Mouse (Mus musculus): ENCODE results near the gene Stxbp4. TPM values are rescaled to one million over a fixed set of nuclear protein-coding genes. Genes with fewer than 3 reads are reported as not detected.
A peak's percentile ranks its signal among the peaks of the same experiment; 100 is the strongest.

Stxbp4 gene
- total RNA-seq, 2 experiments from 2014 or later: 2.7 to 7.4 TPM

DNA sequence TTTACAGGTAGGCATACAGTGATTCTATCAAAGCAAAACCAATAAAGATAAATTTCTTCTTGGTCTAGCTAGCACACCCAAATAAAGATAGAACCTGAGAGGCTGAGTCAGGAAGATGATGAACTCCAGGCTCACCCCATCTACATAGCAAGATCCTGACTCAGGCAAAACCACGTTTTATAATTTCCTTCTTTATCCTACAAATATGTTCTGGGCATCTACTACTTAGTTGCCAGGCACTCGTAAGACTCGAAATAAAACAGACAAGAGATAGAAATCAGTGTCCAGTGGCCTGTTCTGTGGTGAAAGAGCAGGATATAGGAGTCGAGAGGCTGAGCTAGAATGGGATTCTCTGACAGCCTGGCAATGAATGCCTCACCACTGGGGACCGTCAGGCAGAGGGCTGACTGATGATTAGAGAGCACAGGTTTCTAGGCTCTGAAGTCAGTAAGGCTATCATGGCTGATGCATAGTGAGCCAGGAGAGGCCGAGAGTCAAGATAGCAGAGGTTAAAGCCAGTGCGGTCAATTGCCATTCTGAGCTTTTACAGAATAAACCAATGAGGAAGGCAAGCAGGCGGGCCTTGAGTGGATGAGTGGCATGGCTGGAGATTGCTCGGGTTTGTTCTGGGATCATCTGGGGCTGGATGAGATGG is 12.5 kb upstream of the Stxbp4 start:
- no peak for ATAC-seq (replicated peaks; ENCODE audit: poor library complexity)

DNA sequence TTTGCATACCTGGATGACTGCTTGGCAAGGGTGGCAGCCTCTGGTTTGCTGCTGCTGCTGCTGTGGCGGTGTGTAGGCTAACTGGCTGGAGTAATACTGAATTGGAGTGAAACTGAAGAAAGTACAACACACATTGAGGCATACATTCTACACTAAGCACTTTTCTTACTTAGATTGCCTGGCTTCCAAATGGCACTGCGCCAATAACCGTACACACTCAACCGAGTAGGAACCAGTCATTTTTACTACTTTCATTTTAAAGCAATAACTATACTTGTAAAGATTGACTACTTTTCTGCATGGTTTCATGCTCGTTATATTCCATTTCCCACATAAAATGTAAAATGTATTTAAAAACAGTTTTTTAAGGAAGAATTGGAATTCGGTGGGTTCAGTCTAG is 11.9 kb upstream of the Stxbp4 start:
- no peak for ATAC-seq (replicated peaks; ENCODE audit: poor library complexity)

DNA sequence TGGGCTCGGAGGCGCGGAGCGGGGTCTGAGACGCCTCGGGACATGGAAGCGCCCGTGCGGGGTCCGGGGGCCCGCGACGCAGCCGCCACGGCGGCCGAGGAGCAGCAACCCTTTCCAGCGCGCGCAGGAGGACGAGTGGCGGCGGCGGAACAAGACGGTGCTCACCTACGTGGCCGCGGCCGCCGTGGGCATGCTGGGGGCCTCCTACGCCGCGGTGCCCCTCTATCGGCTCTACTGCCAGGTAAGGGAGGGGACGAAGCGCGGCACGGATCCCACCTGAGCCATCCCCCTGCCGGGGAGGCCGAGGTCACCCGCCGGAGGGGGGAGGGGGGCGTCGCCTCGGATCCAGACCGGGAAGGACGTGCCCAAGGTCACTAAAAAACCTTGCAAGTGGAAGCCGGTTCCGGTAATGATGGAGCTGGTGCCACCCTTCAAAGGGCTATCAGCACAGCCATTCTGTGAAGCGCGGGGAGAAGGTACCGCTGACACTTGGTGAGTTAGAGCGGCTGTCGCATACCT is 487 bp upstream of the Stxbp4 start:
- peak; percentile 25 for ATAC-seq (replicated peaks; ENCODE audit: poor library complexity)

DNA sequence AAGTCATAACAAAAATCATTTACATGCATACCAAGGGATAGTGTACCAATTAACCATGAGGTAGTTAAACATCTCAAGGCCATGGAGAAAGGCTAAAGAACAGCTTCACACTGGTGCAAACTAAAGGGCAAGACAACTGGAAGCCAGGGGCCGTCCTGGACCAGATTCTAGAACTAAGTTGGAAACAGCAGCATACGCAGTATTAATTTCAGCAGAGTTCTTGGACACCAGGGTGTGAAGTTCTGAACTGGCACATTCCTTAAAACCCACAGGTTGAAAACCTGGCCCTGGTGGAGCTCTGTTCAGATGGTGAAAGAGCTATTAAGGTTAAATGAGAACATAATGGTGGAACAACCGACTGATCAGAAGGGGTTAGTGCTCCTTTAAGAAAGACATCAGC is 3.2 kb downstream of the Stxbp4 start:
- no peak for ATAC-seq (replicated peaks; ENCODE audit: poor library complexity)

DNA sequence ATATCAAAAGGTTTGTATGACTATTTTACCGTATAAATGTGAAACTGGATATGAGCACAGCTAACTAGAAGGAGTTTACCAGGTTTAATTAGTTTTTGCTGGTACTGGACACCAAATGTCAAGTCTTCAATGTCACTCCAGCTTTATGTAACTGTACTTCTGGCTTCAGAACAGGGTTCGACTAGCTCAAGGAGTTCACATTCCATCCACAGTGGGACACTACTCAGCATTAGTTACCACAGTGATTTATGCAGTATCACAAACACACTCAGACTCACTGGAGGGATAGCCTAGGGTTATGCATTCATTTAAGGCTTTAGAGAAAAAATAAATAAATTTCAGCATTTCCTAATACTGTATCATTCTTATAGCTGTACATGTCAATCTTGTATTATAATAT is 5.4 kb downstream of the Stxbp4 start:
- ATAC-seq (replicated peaks; ENCODE audit: poor library complexity): no peak

DNA sequence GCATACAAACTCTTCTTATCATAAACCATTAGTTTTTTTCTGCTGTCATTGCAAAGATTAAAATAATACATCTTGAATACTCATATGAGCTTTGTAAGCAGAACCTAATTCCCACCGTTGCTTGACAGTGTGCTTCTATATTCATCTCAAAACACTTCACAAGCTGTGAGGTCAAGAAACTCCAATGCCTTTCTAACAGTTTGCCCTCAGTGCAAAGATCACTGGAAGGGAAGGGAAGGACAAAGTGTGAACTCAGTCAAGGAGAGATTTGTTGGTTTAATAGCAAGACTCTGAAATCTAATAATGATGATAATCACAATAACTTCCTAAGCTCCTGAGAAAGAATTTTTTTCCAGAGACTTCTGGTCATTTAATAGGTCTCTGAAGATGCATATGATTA is 10.1 kb downstream of the Stxbp4 start:
- no peak for ATAC-seq (replicated peaks; ENCODE audit: poor library complexity)

DNA sequence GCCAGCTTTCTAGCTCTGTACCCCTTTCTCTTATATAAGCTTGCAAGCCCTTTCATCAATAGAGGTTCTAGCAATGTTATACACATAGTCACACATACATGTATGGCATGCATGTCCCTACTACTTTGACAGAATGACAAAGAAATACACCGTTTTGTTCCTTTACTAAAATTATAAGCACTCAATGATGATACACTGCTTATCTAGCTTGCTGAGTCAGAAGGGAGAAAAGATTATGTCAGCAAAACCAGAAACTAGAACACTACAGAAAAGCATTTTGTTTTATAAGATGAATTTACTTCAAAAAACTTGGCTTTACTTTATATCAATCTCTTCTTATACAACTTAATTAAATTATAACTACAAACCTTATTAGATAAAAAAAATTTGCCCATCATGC is 12.7 kb downstream of the Stxbp4 start:
- no peak for ATAC-seq (replicated peaks; ENCODE audit: poor library complexity)

DNA sequence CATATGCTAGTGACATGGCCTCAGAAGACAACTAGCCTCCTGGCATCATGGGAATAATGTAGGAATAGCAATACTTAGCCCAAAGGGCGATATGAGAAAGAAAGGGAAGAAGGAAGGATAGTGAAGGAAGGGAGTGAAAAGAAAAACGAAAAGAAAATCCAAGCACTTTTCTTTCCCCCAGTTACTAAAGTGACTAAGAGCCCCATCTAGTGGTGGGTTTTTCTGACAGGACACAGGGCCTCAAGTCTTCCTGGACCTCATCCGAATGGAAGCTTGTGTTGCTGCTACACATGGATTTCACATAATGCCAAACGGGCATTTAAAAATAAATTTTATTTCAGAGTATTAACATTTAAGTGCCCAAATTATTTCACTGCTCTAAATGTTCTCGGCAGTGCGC is 14.4 kb downstream of the Stxbp4 start:
- peak; percentile 78 for ATAC-seq (replicated peaks; ENCODE audit: poor library complexity)

DNA sequence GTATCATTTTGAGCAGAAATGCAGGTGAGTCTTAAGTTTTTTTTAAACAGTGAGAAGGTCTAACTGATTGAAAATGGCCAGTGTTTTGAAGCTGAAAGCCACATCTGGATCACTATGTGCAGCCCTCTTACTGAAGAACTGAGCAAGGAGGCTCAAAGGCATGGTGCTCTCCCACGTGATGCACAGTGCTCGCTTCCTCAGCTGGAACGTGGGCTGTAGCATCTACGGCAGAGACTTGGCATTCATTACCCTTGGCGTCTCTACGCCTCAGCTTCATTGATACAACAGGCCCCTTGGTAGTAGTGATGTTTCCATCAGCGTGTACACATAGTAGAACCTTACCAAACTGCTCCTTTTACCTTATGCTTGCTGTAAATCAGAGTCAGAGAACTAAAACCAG is 15.4 kb downstream of the Stxbp4 start:
- no peak for ATAC-seq (replicated peaks; ENCODE audit: poor library complexity)

DNA sequence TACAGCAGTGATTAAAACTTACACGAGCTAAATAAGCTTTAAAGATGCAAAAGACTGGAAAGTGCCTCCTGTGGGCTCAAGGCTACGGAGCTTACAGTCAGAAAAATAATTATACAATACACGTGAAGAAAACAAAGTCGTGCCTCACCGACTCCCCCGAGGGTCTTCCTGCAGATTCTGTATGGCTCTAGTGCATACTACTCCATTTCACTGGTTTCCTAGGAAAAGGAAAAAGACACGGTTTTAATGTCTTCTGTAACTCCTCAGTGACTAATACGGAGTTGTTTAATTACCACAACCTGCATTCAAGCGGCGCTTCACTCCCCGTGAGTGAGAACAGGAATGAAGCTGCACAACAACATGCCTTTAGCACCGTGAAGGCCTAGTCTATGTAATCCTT is 15.8 kb downstream of the Stxbp4 start:
- ATAC-seq (replicated peaks; ENCODE audit: poor library complexity): no peak

DNA sequence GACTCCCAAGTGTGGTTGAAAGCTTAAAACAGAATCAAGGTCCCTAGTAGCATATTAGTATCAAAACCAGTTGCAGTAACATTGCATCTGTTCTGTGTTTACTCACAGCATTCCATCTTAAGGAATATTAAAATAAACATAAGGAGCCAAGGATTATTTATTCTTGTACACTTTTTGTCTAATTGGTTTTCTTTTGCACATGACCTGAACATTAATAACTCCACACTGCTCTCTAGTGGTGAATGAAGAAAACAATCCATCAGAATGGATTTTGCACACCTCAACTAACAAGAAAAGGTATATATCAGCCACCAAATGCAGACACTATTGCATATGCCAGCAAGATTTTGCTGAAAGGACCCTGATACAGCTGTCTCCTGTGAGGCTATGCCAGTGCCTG is 21.5 kb downstream of the Stxbp4 start:
- ATAC-seq (replicated peaks; ENCODE audit: poor library complexity): peak; percentile 90

DNA sequence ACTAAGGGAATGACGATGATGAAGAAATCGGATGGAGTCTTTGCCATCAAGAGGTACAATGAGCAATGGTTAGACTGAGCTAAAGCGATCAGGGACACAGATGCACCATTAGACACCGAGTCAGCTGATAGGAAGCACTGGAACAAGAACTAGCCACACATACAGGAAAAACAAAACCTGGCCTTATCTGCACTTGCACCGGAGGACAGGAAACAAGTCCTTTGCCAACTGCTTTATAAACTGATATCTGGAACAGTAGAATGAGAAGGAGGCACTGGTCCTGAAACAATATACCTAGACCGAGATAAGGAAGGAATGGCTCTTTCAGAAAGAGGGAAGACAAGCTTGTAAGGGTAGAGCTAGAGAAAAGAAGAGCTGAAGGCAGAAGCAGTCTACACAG is 23.1 kb downstream of the Stxbp4 start:
- ATAC-seq (replicated peaks; ENCODE audit: poor library complexity): peak; percentile 64

DNA sequence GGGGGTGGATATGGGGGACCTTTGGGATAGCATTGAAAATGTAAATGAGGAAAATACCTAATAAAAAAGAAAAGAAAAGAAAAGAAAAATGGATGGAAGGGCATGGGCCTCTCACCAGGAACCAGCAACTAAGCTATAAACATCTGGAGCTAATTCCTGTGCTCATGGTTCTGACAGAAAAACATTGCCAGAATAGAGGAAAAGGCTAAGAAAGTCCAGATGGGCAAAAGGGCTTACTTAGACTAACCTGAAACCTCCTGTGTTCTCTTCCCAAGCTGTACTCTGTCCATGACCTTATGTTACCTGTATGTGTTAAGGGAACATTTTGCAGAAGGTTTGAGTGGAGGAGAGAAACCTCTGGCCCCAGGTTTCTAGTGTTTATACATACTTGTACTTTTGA is 25.8 kb downstream of the Stxbp4 start:
- no peak for ATAC-seq (replicated peaks; ENCODE audit: poor library complexity)

DNA sequence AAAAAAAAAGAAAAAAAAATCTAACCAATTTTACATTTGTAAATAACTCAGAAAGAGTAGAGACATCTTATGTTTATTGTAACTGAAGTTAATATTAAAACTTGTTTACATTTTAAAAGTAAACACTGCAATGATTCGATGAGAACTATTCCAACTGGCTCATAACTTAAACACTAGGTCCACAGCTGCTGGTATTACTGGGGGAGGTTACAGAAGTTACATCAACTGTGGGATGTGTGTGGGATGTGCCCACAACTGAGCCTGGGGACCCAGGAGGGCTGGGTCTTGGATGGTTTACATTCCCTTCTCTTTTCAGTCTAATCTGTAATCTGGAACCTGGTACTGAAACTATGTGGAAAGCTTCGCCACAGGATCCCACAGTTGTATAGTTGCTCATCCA is 34.8 kb downstream of the Stxbp4 start:
- no peak for ATAC-seq (replicated peaks; ENCODE audit: poor library complexity)

DNA sequence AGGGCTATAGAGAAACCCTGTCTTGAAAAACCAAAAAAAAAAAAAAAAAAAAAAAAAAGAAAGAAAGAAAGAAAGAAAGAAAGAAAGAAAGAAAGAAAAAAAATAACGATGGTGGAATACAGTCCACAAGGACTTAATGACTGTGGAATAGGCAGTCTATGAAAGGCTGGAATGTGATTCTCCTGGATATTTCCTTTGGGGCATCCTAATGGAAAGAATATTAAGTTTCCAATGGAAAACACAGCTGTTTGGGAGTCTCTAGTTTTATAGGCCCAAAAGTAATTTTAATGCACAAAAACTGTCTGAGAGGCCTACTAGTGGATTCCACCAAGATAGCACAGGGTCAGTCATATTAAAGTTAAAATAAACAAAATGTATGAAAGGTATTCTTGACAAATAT is 42.1 kb downstream of the Stxbp4 start:
- no peak for ATAC-seq (replicated peaks; ENCODE audit: poor library complexity)

DNA sequence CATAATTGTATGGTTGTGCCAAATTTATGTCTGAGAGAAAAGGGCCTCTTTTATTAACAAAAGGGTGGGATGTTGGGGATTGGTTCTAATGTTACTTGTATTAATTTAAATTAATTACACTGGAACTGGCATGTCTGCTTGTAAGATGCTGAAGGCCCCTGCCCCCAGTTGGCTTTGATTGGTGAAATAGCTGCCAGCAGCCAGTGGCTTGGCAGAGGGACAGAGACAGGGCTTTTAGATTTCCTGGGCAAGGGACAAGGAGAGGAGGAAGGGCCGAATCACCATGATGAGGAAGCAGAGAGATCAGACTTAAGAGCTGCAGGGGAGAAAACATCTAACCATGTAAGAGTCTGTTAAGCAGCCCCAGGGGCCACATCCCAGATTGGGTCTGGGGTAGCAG is 46.9 kb downstream of the Stxbp4 start:
- no peak for ATAC-seq (replicated peaks; ENCODE audit: poor library complexity)

DNA sequence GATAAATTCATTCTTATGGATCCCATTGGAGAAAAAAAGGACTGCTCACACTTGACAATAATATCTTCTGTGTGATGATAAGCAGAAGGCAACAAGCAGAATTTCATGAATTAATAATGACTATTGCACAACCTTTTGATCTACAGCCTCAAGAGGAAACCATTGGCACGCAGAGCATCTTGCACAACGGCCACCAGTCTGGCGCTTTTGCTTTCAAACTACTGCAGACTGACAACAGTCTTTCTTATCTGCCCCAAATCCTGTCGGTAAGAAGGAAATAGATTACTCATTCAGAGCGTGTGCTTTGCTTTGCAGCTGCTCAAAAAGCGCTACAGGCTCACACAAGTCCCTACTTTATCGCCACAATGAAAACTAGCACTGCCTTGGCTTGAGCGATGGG is 51.7 kb downstream of the Stxbp4 start:
- ATAC-seq (replicated peaks; ENCODE audit: poor library complexity): peak; percentile 98

DNA sequence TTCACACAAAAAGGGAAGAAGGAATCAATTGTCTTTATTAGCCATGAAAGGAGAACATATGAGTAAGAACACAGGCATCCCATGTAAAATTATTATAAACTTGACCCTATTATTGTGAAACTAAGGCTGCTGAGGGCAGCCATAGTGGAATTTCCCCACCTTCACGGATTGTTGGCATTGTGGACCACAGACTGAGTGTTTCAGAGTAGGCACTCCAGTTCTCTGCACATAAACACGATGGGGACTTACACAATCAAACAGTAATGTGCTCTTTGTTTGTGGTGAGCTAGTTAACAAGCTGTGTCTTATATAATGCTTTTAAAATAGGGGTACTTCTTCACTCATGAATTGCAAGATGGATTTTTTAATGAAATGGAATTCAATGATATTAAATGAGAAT is 52.1 kb downstream of the Stxbp4 start:
- peak; percentile 68 for ATAC-seq (replicated peaks; ENCODE audit: poor library complexity)

DNA sequence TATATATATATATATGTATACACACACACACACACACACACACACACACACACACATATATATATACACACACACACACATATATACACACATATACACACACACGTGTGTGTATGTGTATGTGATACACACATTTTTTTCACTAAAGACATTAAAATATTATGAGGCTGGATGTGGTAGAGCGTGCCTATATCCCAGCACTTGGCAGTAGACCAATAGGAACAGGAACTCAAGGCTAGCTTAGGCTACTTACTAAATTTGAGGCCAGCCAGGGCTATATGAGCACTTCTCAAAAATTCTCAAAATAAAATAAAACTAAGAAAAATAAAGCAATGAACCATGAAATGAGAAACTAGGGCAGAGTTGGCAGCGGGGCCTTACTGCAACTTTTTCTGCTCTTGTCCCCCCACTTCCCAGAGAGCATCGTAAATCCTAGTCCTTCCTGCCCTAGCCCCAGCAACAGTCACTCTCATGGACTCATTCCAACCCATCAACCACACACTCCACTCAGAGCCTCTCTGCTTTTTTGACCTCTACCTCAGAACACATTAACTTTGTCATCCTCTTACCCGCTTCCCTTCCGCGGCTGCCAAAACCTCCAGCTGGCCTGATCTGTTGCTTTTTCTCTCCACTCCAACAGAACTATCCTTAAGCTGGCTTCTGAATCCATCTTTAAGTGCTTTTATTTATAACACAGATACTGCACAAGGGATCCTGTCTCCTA is 60.7 kb downstream of the Stxbp4 start:
- peak; percentile 68 for ATAC-seq (replicated peaks; ENCODE audit: poor library complexity)

DNA sequence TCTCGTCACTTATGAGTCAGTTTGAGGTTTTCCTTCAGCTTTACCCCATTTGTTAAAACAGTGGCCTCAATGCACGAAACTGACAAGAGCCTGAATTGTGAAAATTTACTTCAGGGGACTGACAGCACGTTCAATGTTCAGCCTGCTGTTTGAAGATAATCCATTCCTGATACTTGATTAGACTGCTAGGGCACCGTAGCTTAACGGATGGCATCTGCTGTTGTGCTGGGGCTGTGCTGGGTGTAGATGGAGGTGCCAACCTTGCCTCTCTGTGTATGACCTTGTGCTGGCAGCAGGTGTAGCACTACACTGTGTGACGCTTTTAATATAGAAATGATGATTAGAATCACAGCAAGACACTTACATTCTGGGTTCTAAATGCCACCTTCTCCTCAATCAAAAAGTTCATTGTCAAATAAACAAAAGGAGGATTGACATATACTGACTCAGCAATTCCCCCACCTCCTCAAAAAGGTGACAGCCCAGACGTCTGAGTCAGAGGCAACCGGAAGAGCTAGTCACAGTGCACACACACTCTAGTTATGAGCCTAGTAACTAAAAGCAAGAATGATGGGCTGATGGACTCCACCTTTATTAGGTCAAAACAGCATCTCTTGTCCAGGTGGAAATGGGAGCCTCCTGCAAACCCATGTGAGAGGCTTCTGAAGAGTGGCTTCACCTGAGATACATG is 61.5 kb downstream of the Stxbp4 start:
- peak; percentile 78 for ATAC-seq (replicated peaks; ENCODE audit: poor library complexity)

DNA sequence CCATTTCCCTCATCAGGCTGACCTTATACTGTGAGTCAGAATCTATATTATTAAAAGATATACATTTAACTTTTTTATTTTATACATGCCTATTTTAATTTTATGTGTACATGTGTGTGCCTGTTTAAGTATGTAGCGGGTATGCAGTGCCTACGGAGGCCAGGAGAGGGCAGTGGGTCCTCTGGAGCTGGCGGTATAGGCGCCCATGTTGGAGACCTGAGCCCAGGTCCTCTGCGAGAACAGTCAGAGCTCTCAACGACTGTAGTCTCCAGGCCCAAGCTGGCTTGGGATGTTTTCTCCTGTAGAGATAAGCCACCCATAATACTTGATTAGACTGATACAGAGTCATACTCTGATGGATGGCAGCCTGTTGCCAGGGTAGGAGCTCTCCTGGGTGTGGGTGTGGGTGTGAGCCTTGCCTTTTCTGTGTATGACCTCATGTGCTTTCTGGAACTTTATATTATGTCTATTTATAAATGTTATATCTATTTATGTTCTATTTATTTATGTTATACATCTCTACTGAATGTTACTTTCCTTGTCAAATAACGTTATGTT is 62.3 kb downstream of the Stxbp4 start:
- peak; percentile 45; the same call in 1 of the 2 replicates for ATAC-seq (replicated peaks; ENCODE audit: poor library complexity)
